Mouse (Mus musculus): ENCODE measurements around the gene Gdpgp1.

The Gdpgp1 gene

DNA sequence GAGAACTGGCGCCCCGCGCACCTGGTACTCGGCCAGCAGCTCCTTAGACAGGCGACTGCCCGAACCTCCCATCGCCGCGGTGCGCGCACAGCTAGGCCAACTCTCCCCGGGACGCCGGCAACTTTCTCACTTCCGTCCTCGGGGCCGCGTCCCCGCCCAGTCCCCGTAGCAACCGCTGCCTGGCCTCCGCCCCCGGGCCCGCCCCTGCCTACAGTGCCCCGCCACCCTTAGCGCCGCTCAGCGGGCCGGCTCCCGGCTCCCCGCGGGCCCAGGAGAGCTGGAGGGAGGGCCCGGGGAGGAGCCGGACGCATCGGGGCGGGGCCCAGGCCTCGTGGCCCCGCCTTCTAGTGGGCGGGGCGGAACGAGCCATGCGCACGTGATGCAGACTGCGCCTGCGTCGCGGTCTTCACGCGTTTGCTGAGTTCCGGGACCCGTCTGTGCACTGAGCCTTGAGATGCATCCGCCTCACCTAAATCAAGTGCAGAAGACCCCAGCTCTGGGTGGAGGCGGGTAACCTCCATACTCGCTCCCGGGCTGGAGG lies at the start of gene Gdpgp1, which contains the start of gene Cib1:
TSS of gene Gdpgp1 (plus strand) at position 377 of the 541 bp plus-strand sequence.
TSS of gene Cib1 (minus strand) at position 325 of the 541 bp plus-strand sequence.
- peak; percentile 97 for DNase-seq (ENCODE audit: extremely low read depth, insufficient read length, low spot score)

DNA sequence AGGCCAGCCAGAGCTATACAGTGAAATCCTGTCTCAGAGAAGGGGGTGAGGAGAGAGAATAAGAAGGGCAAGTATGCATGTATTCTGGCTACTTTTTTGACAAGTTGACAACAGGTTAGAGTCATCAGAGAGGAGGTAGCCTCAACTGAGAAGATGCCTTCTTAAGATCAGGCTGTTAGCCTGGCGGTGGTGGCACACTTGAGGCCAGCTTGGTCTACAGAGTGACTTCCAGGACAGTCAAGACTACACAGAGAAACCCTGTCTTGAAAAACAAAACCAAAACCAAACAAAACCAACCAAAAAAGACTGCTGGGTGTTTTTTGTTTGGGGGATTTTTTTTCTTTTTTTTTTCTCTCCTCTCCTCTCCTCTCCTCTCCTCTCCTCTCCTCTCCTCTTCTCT lies 49.2 kb upstream of the Gdpgp1 start:
- no peak for DNase-seq (ENCODE audit: extremely low read depth, insufficient read length, low spot score)

DNA sequence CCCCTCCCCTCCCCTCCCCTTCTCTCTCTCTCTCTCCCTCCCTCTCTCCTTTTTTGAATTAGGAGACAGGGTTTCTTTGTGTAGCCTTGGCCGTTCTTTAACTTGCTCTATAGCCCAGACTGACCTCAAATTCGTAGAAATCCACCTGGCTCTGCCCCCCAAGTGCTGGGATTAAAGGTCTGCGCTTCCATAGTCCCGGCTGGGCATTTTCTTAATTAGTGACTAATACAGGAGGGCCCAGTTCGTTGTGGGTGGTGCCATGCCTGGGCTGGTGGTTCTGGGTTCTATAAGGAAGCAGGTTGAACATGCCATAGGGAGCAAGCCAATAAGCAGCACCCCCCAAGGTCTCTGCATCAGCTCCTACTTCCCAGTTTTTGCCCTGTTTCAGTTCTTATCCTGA lies 48.7 kb upstream of the Gdpgp1 start:
- DNase-seq (ENCODE audit: extremely low read depth, insufficient read length, low spot score), result no peak

DNA sequence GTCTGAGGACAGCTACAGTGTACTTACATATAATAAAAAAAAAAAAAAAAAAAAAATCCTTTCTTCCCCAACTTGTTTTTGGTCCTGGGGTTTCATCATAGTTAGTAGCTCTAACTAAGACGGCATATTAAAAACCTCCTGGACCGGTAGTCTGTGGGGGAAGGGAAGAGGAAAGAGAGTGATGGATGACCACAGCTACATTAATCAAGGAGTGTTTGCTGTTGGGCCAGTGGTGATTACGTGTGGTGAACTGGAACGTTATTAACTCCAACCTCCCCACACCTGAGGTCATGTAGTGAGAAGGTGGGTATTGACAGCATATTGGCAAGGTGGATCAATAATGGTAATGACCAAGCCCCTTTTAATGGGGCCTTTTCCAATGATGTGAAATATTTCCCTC lies 48.1 kb upstream of the Gdpgp1 start:
- DNase-seq (ENCODE audit: extremely low read depth, insufficient read length, low spot score), result no peak

DNA sequence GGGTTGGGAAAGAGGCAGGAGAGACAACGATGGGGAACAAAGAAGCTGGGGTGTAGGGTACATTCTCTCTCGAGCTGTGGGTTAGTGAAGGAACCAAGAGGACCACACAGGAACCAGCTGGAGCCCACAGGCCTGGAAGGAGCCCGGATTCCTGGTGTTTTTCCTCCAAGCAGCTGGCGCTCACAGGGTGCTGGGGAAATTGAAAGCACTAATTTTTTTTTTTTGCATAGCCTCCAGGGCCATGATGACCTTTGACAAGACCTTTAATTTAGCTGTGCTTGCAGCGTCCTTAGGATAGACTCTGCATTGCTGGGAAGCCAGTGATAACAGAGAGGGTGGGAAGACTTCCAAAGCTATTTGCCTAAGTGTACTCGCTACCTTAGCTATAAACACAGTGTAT lies 47.7 kb upstream of the Gdpgp1 start:
- no peak for DNase-seq (ENCODE audit: extremely low read depth, insufficient read length, low spot score)

DNA sequence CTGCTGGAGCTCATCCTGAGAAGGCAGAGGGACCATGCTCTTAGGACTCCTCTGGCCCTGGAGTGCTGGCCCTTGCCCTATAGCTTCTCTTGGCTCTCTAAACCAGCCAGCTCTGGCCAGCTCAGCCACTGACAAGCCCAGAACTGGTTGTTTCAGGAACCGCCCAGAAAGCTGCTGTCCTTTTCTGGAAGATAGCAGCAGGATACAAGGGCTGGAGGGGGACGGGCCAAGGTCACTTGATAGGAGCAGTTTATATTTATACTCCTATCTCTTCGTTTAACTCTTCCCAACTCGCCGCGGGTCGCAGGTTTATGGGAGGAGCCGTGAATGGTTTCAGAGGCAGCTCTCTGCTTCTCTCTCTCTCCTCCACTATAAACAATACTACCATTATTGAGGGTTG lies 46.6 kb upstream of the Gdpgp1 start:
- DNase-seq (ENCODE audit: extremely low read depth, insufficient read length, low spot score), result peak; percentile 36

DNA sequence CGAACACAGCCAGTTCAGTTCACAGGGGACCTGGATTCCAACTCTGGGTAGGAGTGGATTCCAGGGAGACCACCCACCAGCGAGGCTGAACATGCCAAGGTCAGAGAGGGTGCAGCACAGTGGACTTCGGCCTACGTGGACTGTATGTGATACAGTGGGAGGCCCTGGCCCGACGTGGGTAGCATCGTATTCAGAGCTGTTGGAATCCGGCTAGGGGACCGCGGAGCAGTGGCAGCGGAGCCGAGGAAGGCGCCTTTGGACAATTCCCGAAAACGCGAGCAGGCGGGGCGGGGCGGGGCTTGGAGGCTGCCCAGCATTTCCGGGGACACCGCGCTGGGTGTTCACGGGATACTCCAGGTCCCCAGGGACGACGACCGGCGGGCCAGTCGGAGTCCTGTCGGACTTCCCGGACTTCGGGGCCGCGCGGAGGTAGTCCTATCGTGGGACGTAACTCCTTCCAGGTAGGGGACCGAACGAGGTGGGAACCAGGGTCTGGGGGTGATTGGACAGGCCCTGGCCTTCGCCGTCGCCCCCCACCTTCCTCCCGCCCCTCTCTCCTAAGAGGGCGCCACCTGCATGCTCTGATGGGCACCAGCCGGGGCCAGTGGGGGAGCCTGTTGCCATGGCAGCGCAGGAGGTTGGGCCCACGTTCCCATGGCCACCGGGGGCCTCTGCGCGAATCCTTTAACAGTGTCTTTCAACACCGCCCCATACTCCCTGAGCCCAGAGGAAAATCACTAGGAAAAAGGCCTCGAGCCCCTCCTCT lies 46.0 kb upstream of the Gdpgp1 start, which contains the start of gene Sema4b:
TSS of gene Sema4b (plus strand) at position 311 of the 766 bp plus-strand sequence.
- DNase-seq (ENCODE audit: extremely low read depth, insufficient read length, low spot score), result peak; percentile 95

DNA sequence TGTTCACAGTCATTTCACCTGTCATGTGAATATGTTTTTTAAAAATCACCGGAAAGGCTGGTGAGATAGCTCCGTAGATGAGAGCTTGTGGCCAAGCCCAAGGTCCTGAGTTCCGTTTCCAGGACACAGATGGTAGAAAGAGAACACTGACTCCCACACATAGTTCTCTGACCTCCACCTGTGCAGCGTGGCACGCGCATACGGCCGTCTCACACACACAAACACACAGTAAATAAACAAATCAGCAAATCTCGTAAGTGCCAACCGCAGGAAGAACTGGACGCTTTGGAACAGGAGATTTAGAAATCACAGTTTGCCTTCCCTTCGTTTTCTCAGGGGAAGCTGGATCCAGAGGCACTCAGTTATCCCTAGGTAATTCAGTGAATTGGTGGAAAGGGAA lies 45.2 kb upstream of the Gdpgp1 start:
- DNase-seq (ENCODE audit: extremely low read depth, insufficient read length, low spot score), result no peak

DNA sequence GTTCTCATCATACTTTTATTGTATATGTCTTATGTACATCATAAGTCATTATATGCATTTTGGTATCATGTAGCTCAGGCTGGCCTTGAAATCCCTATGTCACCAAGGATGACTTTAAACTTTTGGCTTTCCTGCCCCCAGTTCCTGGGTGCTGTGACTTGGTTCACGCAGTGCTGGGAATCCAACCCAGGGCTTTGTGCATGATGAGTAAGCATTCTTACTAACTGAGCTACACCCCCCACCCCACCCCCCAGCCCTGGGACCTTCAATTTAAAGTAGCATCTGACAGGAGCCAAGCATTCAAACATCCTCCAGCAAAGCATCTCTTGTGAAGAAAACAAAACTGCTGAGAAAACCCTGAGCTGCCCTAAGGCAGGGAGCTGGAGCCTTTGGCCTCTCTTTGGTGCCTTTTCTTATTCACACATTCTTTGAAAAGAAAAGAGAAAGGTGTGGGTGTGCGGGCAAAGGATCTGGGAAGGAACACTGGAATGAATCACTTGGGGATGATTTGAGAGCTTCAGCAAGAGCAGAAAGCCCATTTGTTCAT lies 44.0 kb upstream of the Gdpgp1 start:
- no peak for DNase-seq (ENCODE audit: extremely low read depth, insufficient read length, low spot score)

DNA sequence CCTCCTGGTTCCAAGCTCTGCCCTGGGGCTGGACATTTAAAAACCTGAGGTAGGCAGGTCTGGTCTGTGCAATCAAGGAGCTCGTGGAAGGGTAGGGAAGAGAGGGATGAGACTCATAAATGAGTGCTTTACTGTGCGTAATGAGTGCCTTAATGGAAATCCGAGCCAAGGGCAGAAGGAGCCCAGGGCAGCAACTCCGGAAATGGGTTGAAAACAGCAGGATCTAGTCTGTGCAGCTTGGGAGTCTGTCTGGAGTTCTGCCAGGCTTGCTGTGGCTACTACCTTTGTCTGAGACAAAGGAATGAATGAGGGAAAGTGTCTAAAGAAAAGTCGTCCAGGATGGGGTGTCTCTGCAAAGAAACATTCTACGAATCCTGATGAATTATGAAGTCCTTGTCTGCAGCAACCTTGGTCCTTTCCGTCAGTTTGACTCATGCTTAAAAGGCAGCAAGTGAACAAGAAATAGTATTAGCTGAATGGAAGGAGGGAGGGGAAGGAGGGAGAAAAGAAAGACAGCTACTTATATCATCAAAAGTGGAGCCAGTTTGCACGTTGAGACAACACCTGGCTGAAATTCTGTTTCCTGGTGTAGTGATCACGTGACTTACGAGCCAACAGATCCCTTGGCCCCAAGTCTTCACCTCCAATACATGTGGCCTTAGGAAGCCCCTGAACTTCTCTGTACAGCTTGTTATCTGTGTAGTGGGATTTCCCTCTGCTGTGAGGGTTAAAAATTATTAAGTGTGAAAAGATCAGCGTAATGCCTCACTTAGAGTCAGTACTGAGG lies 43.3 kb upstream of the Gdpgp1 start:
- DNase-seq (ENCODE audit: extremely low read depth, insufficient read length, low spot score), result no peak

DNA sequence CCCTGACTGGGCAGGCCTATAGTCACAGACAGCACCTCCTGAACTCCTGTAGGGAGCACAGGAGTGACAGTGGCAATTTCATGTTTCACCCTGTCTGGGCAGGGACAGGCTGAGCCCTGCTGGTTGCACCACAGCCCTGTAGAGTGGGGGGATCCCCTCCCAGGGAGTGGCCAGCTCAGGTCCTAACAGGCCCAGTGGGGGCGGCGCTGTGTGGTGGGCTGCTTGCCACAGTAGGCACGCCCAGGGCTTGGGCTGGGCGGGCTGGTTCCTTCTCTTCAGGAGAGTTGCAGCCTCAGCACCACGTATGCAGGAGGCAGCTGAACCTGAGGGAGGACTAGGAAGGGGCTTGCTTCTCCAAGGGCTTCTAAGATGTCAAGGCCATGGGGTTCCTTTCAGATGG lies 41.2 kb upstream of the Gdpgp1 start:
- DNase-seq (ENCODE audit: extremely low read depth, insufficient read length, low spot score), result peak; percentile 85

DNA sequence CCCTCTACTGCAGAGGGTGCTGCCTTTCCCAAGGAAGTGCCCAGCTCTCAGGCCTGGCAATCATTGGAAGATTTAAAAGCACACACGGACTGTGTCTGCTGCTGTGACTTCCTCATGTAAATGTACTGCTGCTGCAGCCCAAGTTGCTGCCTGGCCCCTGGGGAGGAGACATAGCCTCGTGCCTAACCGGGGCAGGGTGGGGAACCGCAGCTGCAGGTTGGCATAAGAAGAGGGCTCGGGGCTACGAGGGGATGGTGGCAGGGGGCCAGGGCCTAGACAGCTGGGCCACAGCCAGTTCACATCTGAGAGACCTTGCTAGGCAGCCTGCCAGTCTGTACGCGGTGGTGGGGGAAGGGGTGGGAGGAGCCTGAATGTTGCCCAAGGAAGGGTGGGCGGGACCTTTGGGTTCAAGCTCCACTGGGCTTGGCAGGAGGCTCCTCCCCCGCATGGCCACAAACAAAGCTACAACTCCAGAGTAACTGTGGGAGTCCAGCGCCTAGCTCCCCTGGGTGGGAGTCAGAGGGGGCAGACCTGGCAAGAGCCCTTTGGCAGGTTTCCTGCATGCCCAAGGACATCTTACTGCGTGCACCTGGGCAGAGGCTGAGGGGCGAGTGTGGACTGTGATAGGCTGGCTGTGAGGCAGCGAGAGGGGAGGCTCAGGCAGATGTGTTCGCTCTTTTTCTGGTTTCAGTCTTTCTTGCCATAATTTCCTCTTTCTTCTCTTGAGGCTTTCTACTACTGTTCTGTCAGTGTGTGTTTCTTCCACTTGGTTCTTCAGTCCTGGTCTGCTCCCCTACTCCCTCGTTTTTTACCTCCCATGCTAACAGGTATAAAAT lies 40.2 kb upstream of the Gdpgp1 start:
- peak; percentile 93 for DNase-seq (ENCODE audit: extremely low read depth, insufficient read length, low spot score)

DNA sequence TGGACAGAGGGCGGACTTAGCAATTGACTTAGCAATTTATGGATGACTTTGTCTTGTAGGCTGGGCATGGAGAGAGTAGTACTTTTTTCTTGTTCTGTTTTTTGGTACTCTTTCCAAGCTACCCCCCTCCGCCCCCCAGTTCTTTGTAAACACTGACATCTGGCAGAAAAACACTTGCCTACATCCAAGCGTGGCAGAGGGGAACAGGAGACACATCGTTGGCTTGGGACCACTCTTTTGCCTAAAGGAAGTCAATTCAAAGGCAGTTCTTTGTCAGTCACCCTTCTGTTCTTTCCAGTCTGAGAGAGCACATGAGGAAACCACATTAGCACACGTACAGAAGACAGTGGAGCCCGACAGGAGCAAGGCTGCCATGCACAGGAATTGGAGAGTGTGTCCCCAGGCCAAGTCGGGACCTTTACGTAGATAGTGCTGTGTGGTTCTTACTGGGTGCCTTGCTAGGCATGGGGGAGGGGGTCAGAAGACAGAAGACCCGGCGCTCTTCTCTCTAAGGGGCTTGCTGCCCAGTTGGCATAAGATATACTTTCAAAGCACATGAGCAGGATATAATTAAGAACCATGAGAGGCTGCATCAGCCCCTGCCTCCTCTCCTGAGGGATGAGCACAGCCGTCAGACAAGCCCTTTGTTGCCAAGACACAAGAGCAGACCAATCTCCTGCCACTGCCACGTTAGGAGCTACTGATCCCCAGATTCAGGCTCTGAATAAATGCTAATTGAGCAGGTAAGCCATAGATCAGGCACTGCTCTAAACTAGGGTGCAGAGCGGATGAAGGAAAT lies 38.5 kb upstream of the Gdpgp1 start:
- no peak for DNase-seq (ENCODE audit: extremely low read depth, insufficient read length, low spot score)

DNA sequence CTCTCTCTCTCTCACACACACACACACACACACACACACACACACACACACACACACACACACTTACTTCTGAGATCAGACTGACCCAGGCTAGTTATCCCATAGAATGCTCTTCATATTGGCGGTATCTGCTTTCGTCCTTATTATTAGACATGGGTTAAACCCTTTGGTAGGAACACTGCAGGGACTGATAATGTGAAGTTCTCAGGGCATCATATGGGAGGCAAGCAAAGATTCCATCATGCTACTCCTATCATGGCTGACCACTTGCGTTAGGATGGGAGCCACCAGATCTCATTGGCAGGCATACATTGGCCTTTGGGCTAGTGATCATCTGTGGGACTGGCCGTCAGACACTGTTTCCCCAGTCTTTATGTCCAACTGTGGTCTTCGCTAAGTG lies 37.5 kb upstream of the Gdpgp1 start:
- no peak for DNase-seq (ENCODE audit: extremely low read depth, insufficient read length, low spot score)

DNA sequence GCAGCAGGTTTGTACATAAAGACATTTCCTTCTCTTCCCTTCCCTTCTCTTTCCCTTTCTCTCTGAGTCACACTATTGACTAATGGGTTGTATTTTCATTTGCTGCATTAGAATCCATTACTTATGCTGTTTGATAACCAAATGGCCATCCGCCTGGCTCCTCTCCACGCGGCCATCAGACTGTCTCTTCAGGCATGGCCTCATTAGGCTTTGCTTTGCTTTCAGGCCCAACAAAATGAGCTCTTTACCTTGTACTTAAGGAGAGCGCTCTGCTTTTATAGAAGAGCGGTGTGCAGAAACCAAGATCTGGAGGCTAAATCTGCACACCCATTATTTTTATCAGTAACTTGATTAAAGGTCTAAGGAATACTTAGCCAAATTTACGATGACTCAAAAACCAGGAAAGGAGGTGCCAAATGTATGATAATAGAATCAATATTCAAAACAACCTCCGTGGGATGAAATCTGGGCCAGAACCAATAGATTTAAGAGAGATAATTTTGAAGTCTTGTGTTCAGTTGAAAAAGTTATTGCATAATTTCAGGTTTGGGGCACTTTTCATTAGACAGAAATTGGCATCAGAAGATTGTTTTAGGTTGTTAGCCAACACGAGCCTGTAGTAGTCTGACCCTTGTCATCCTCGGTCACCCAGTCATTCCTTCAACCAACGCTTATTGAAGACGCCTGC lies 36.9 kb upstream of the Gdpgp1 start:
- DNase-seq (ENCODE audit: extremely low read depth, insufficient read length, low spot score), result no peak

DNA sequence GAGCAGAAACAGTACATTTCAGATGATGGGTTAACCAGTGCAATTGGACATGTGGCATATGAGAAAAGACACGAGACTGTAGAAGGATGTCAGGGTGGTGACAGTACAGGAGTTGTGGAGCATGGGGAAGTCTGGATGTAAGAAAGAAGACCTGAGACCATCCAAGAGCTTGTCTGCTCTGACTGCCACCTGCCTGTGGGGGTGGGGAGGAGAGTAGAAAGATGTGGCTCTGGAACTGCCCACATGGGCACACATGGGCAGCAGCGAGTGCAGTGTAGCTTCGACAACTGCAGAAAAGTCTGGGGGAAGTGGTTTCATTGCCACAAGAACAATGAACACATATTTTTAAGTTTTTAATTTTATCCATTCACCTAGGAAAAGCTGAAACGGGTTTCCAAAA lies 35.3 kb upstream of the Gdpgp1 start:
- DNase-seq (ENCODE audit: extremely low read depth, insufficient read length, low spot score), result no peak

DNA sequence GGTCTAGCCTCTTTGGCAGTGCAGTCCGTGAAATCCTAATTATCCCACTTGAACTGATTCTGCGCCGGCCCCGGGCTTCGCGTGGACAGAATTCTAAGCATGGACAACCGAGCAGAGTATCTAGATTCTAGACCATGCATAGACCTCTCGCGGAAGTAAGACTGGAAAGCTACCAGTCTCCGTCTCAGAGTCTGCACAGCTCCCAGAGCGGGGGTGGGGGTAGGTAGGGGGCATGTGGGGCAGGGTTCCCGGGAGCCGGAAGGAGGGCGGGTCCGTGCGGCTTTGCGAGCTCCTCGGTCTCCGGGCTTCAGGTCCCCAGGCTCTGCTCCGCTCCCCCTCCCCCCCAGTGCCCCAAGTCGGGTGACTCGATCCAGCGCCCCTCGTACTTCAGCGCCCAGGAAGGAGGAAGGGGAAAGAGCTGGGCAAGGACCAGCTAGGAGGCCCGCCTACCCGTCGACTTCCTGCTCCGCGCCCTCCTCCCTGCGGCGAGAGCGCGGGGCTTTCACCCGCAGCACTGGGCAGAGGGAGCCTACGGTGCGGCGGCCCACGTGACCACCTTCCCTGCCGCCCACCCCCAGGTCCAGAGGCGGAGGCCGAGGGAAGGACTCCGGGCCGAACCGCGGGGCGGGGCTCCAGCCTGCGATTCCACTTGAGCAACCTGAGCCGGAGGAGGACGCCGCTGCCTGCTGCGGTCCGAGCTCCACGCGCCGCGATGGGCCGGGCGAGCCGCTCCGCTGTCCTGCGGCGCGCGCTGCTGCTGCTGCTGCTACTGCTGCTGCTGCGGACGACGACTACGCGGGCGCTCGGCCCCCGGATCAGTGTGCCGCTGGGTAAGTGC lies 34.5 kb upstream of the Gdpgp1 start:
- DNase-seq (ENCODE audit: extremely low read depth, insufficient read length, low spot score), result peak; percentile 94

DNA sequence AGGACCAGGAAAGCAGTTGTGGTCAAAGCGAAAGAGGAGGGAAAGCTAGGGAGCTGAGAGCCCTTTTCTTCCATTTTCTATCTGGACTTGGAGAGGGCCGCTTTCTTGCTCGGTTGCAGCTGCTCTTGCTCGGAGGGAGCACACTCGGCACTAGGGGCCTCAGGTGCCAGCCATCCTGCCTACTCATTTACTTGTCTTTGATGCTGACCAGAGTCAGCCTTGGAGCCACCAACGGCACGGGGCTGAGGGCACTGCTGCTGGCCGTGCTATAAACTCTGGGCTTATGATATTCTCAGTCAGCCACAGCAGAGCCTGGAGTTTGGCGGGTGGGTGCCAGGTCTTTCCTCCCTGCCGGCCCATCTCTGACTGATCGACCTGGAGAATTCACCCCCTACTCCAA lies 33.8 kb upstream of the Gdpgp1 start:
- DNase-seq (ENCODE audit: extremely low read depth, insufficient read length, low spot score), result no peak
